ENCODE assay signal across 25 mouse cellular contexts in genomic region chr15:93974727-93975126, GRCm38 (mm10).
DNase-seq lines count a peak whose midpoint lies in the region; ATAC-seq and TF ChIP-seq lines count a peak whose summit lies in the region.
"Had no signal": no experiment of that assay in that cellular context is flagged by ENCODE, and none has a peak within 500 bp of the region (broad histone marks: within the 10 kb centered on the region; RNA-seq: fewer than 3 reads in every experiment).

No protein-coding gene starts in this region.

- no peak overlapping the region for H3K27ac ChIP-seq in liver, embryonic 11.5 days (ENCODE audit: low read depth, low read length)
- H3K27ac ChIP-seq in liver, postnatal 0 days (ENCODE audit: low read depth), result no peak overlapping the region
- H3K27ac ChIP-seq: forebrain, embryonic 12.5 days; heart, embryonic 15.5 days; hindbrain, embryonic 15.5 days; midbrain, embryonic 15.5 days; neural tube, embryonic 15.5 days had no signal

- TF ChIP-seq CTCF in liver, postnatal 0 days (IDR thresholded peaks at IDR 0.05; ENCODE audit: low read depth), result no peak

- no peaks in the 10 kb centered on the region for H3K36me3 ChIP-seq in liver, embryonic 11.5 days (ENCODE audit: control insufficient read depth, insufficient read depth, low read length)
- H3K36me3 ChIP-seq in liver, postnatal 0 days (replicated peaks; ENCODE audit: insufficient read depth, low read length), result no peaks in the 10 kb centered on the region
- H3K36me3 ChIP-seq: forebrain, embryonic 12.5 days; G1E; heart, embryonic 15.5 days; hindbrain, embryonic 15.5 days; midbrain, embryonic 15.5 days; neural tube, embryonic 15.5 days had no signal

- no peak for TF ChIP-seq EP300 in liver, postnatal 0 days (IDR thresholded peaks at IDR 0.05; ENCODE audit: low read depth)

- H3K4me3 ChIP-seq in liver, embryonic 11.5 days (ENCODE audit: low read depth, low read length), result no peak overlapping the region
- no peak overlapping the region for H3K4me3 ChIP-seq in liver, postnatal 0 days (ENCODE audit: low read depth, low read length)
- H3K4me3 ChIP-seq: forebrain, embryonic 12.5 days; heart, embryonic 15.5 days; hindbrain, embryonic 15.5 days; midbrain, embryonic 15.5 days; myocyte; neural tube, embryonic 15.5 days had no signal

- H3K4me1 ChIP-seq in liver, embryonic 11.5 days (replicated peaks; ENCODE audit: control insufficient read depth, insufficient read depth, low read length), result peaks cover 5% of the 10 kb centered on the region
- no peaks in the 10 kb centered on the region for H3K4me1 ChIP-seq in liver, postnatal 0 days (ENCODE audit: insufficient read depth)
- H3K4me1 ChIP-seq: forebrain, embryonic 12.5 days; hindbrain, embryonic 15.5 days; midbrain, embryonic 15.5 days; neural tube, embryonic 15.5 days had no signal

- no peaks in the 10 kb centered on the region for H3K27me3 ChIP-seq in liver, embryonic 11.5 days (replicated peaks; ENCODE audit: control insufficient read depth, insufficient read depth, low read length)
- no peaks in the 10 kb centered on the region for H3K27me3 ChIP-seq in liver, postnatal 0 days (ENCODE audit: insufficient read depth, low read length)
- H3K27me3 ChIP-seq: forebrain, embryonic 12.5 days; heart, embryonic 15.5 days; hindbrain, embryonic 15.5 days; midbrain, embryonic 15.5 days; neural tube, embryonic 15.5 days had no signal

- no peaks in the 10 kb centered on the region for H3K9me3 ChIP-seq in liver, embryonic 11.5 days (ENCODE audit: control insufficient read depth, low read length)
- H3K9me3 ChIP-seq in liver, postnatal 0 days (ENCODE audit: low read length), result no peaks in the 10 kb centered on the region
- H3K9me3 ChIP-seq: forebrain, embryonic 12.5 days; heart, embryonic 15.5 days; hindbrain, embryonic 15.5 days; midbrain, embryonic 15.5 days; neural tube, embryonic 15.5 days had no signal

- H3K9ac ChIP-seq in liver, embryonic 11.5 days (ENCODE audit: low read depth, low read length), result no peak overlapping the region
- no peak overlapping the region for H3K9ac ChIP-seq in liver, postnatal 0 days (replicated peaks)
- H3K9ac ChIP-seq: forebrain, embryonic 12.5 days; heart, embryonic 15.5 days; hindbrain, embryonic 15.5 days; midbrain, embryonic 15.5 days; neural tube, embryonic 15.5 days had no signal

- peak; percentile 36 for ATAC-seq in liver, embryonic 11.5 days (replicated peaks; ENCODE audit: low FRiP score)
- ATAC-seq in liver, postnatal 0 days, result no peak
- ATAC-seq: midbrain, embryonic 15.5 days had no signal

- no peak for DNase-seq in liver, embryonic 11.5 days (ENCODE audit: low spot score)
- no peak for DNase-seq in liver, postnatal 0 days
- DNase-seq in kidney, adult 8-10 months, result peak; percentile 22 to 32
- DNase-seq in kidney, postnatal 25 days, result peak; percentile 32 to 54
- no peak for DNase-seq in c-Kit-positive CD71-positive TER-119-positive erythroid progenitor cells, embryonic 14.5 days (ENCODE audit: low spot score)
- DNase-seq in embryo, embryonic 9.5 days (ENCODE audit: extremely low spot score), result no peak
- no peak for DNase-seq in adrenal gland, adult 2 months
- DNase-seq: adrenal gland, postnatal 36 days; cerebellum, adult 2 months; gastrocnemius, postnatal 14 days; heart, adult 18-20 months; heart, postnatal 4 days; layer of hippocampus, postnatal 36 days; lung, adult 2 months; lung, postnatal 36 days; right cerebral cortex, postnatal 14 days; spleen, adult 18-20 months; thymus, postnatal 14 days had no signal

- H3K4me2 ChIP-seq in liver, embryonic 11.5 days, result no peak overlapping the region; the same call in 1 of the 2 replicates
- no peak overlapping the region for H3K4me2 ChIP-seq in liver, postnatal 0 days (ENCODE audit: low read depth, low read length)
- H3K4me2 ChIP-seq: forebrain, embryonic 12.5 days; heart, embryonic 15.5 days; hindbrain, embryonic 15.5 days; midbrain, embryonic 15.5 days; neural tube, embryonic 15.5 days had no signal

- WGBS in liver, embryonic 11.5 days, result 23% methylated on average over 7 of the region's 7 CpGs
- 36% methylated on average over 7 of the region's 7 CpGs for WGBS in liver, postnatal 0 days (ENCODE audit: insufficient replicate concordance)

Comparison
In these comparisons a context has a peak if more than half of its experiments do, and no peak if none do; other contexts are left out.
1. DNase-seq: peak in kidney, adult 8-10 months (2 of 2) and kidney, postnatal 25 days (2 of 2); none in liver, embryonic 11.5 days (single experiment), liver, postnatal 0 days (single experiment), c-Kit-positive CD71-positive TER-119-positive erythroid progenitor cells, embryonic 14.5 days (single experiment), embryo, embryonic 9.5 days (single experiment) and adrenal gland, adult 2 months (single experiment).